Mouse (Mus musculus): ENCODE data around the gene Bok. TPM values are rescaled to one million over a fixed set of nuclear protein-coding genes. Genes with fewer than 3 reads are reported as not detected.

Gene Bok
- polyA plus RNA-seq, 1 experiment from 2014 or later: 66.9 TPM

GRCm38 (mm10) chr1:93668791-93669548 is 16.5 kb upstream of the Bok start:
- peak overlapping the region; percentile 34 for H3K4me3 ChIP-seq (ENCODE audit: low read depth, low read length)
- peak overlapping the region; percentile 56 for H3K27ac ChIP-seq (replicated peaks)
- DNase-seq (ENCODE audit: low spot score) (peak; percentile 85), ATAC-seq (ENCODE audit: low FRiP score, low TSS enrichment) (peak; percentile 89)
- H3K9ac ChIP-seq (ENCODE audit: low read length): peak overlapping the region; percentile 63
- H3K9me3 ChIP-seq (ENCODE audit: control insufficient read depth, low read length): no peaks in the 10 kb centered on the region
- H3K4me2 ChIP-seq (replicated peaks; ENCODE audit: low read depth): peak overlapping the region; percentile 66
- 10% methylated on average over 16 of the region's 17 CpGs for WGBS
- H3K36me3 ChIP-seq (ENCODE audit: control insufficient read depth, insufficient read depth, low read length): no peaks in the 10 kb centered on the region
- TF ChIP-seq CTCF (IDR thresholded peaks at IDR 0.05; ENCODE audit: low read depth) (peak; percentile 85), EP300 (optimal IDR thresholded peaks at IDR 0.05) (no peak)
- no peaks in the 10 kb centered on the region for H3K27me3 ChIP-seq (ENCODE audit: control insufficient read depth, insufficient read depth, low read length)
- H3K4me1 ChIP-seq (replicated peaks; ENCODE audit: control insufficient read depth, insufficient read depth): peaks cover 3% of the 10 kb centered on the region; the same call in 1 of the 2 replicates

- DNase-seq (ENCODE audit: low spot score) (no peak), ATAC-seq (ENCODE audit: low FRiP score, low TSS enrichment) (no peak)
- Histone ChIP-seq H3K9ac (ENCODE audit: low read length) (no peak overlapping the region), H3K9me3 (ENCODE audit: control insufficient read depth, low read length) (no peaks in the 10 kb centered on the region), H3K4me3 (ENCODE audit: low read depth, low read length) (no peak overlapping the region), H3K27me3 (ENCODE audit: control insufficient read depth, insufficient read depth, low read length) (no peaks in the 10 kb centered on the region), H3K4me2 (replicated peaks; ENCODE audit: low read depth) (no peak overlapping the region), H3K27ac (replicated peaks) (no peak overlapping the region), H3K36me3 (ENCODE audit: control insufficient read depth, insufficient read depth, low read length) (no peaks in the 10 kb centered on the region), H3K4me1 (replicated peaks; ENCODE audit: control insufficient read depth, insufficient read depth) (peaks cover 3% of the 10 kb centered on the region; the same call in 1 of the 2 replicates)
- TF ChIP-seq EP300 (optimal IDR thresholded peaks at IDR 0.05) (no peak), CTCF (IDR thresholded peaks at IDR 0.05; ENCODE audit: low read depth) (no peak)
Measured at GRCm38 (mm10) chr1:93669941-93670340, 15.5 kb upstream of the Bok start.

- ATAC-seq (ENCODE audit: low FRiP score, low TSS enrichment) (no peak), DNase-seq (ENCODE audit: low spot score) (no peak)
- Histone ChIP-seq H3K4me2 (replicated peaks; ENCODE audit: low read depth) (no peak overlapping the region), H3K27ac (replicated peaks) (no peak overlapping the region), H3K4me1 (replicated peaks; ENCODE audit: control insufficient read depth, insufficient read depth) (peaks cover 3% of the 10 kb centered on the region; the same call in 1 of the 2 replicates), H3K36me3 (ENCODE audit: control insufficient read depth, insufficient read depth, low read length) (no peaks in the 10 kb centered on the region), H3K9ac (ENCODE audit: low read length) (no peak overlapping the region), H3K9me3 (ENCODE audit: control insufficient read depth, low read length) (no peaks in the 10 kb centered on the region), H3K27me3 (ENCODE audit: control insufficient read depth, insufficient read depth, low read length) (no peaks in the 10 kb centered on the region), H3K4me3 (ENCODE audit: low read depth, low read length) (no peak overlapping the region)
- 88% methylated on average over 5 of the region's 5 CpGs for WGBS
- TF ChIP-seq EP300 (optimal IDR thresholded peaks at IDR 0.05): no peak
Measured at GRCm38 (mm10) chr1:93672682-93673081, 12.8 kb upstream of the Bok start.

- H3K9me3 ChIP-seq (ENCODE audit: control insufficient read depth, low read length): no peaks in the 10 kb centered on the region
- no peak for TF ChIP-seq CTCF (IDR thresholded peaks at IDR 0.05; ENCODE audit: low read depth)
- no peak for TF ChIP-seq EP300 (optimal IDR thresholded peaks at IDR 0.05)
- peak; percentile 45 for DNase-seq (ENCODE audit: low spot score)
- no peak overlapping the region for H3K4me3 ChIP-seq (ENCODE audit: low read depth, low read length)
- H3K4me1 ChIP-seq (replicated peaks; ENCODE audit: control insufficient read depth, insufficient read depth): no peaks in the 10 kb centered on the region
- ATAC-seq (ENCODE audit: low FRiP score, low TSS enrichment): peak; percentile 55
- H3K4me2 ChIP-seq (replicated peaks; ENCODE audit: low read depth): no peak overlapping the region
- no peaks in the 10 kb centered on the region for H3K36me3 ChIP-seq (ENCODE audit: control insufficient read depth, insufficient read depth, low read length)
- 44% methylated on average over 2 of the region's 2 CpGs for WGBS
- 0 out of 2 replicates have a peak overlapping the region, but pooled peaks have one; percentile 13 for H3K27ac ChIP-seq (replicated peaks)
- H3K9ac ChIP-seq (ENCODE audit: low read length): no peak overlapping the region
- H3K27me3 ChIP-seq (ENCODE audit: control insufficient read depth, insufficient read depth, low read length): no peaks in the 10 kb centered on the region
Measured at GRCm38 (mm10) chr1:93678386-93678785, 7.1 kb upstream of the Bok start.

GRCm38 (mm10) chr1:93679889-93680568 is 5.4 kb upstream of the Bok start:
- Histone ChIP-seq H3K4me2 (replicated peaks; ENCODE audit: low read depth) (no peak overlapping the region), H3K36me3 (ENCODE audit: control insufficient read depth, insufficient read depth, low read length) (no peaks in the 10 kb centered on the region), H3K9ac (ENCODE audit: low read length) (no peak overlapping the region), H3K4me1 (replicated peaks; ENCODE audit: control insufficient read depth, insufficient read depth) (no peaks in the 10 kb centered on the region), H3K4me3 (ENCODE audit: low read depth, low read length) (no peak overlapping the region), H3K27me3 (ENCODE audit: control insufficient read depth, insufficient read depth, low read length) (no peaks in the 10 kb centered on the region), H3K27ac (replicated peaks) (peak overlapping the region; percentile 59), H3K9me3 (ENCODE audit: control insufficient read depth, low read length) (no peaks in the 10 kb centered on the region)
- TF ChIP-seq EP300 (optimal IDR thresholded peaks at IDR 0.05): no peak
- TF ChIP-seq CTCF (IDR thresholded peaks at IDR 0.05; ENCODE audit: low read depth): no peak
- ATAC-seq (ENCODE audit: low FRiP score, low TSS enrichment) (peak; percentile 92), DNase-seq (ENCODE audit: low spot score) (peak; percentile 61)
- 44% methylated on average over 7 of the region's 7 CpGs for WGBS

Data from stomach, postnatal 0 days (tissue).